Mouse (Mus musculus) lung, adult 2 months (tissue): Measurements from ENCODE around the gene Espn.

Source experiments
- CTCF ChIP-seq: fragments of 200-500 bp; IDR thresholded peaks from 2 replicates; pipeline ENCODE4 v1.5.1; 2011; ENCODE audit warnings: mild to moderate bottlenecking, low read length, control low read depth; ENCODE audit not compliant: insufficient read depth
- POLR2A ChIP-seq: fragments of 200-500 bp; IDR thresholded peaks from 2 replicates; pipeline ENCODE4 v1.6.1; 2011; ENCODE audit warnings: low read depth, mild to moderate bottlenecking, control low read depth, low read length, borderline replicate concordance; ENCODE audit errors: extremely low read depth

DNA sequence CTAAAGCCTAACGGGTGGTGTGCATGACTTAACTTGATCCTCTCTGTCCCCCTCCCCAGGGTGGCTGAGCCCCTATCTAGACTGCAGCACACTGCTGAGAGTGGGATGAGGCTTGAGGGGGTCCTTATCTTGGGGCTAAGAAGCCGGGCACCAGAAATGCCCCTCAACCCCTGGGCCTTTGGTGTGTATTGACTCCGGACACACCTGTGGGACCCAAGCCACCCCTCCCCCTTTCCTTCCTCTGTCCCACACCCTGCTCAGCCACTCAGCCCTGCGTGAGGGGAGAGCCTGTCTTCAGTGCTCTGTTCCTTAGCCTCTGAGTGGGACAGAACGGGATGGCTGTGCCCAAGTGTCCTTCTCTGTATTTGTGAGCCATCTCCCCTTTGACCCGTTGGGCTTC, 55.2 kb downstream of the Espn start:
- TF ChIP-seq CTCF (no peak), POLR2A (no peak)
